Mouse (Mus musculus) neural tube, embryonic 11.5 days (tissue): ENCODE measurements around the gene Lbx1. TPM values are rescaled to one million over a fixed set of nuclear protein-coding genes. Genes with fewer than 3 reads are reported as not detected.

Experiments used
- ATAC-seq: fragments of 200-750 bp; cut with Nextera tagmentation; 2 replicates; pipeline ENCODE4 v1.8.0; 2017; ENCODE audit warnings: moderate number of reproducible peaks, mild to moderate bottlenecking, moderate TSS enrichment, moderate library complexity; ENCODE audit not compliant: insufficient read depth, low FRiP score, low TSS enrichment
- DNase-seq: peaks from one replicate; pipeline ENCODE4 v3.0.0-alpha.2; 2015; ENCODE audit warnings: low spot score
- H3K27ac ChIP-seq: fragments of 300-500 bp; sonication (generic); 2 replicates; pipeline ENCODE4 v1.5.1; 2014; ENCODE audit warnings: low read depth, mild to moderate bottlenecking, low read length
- H3K27me3 ChIP-seq: fragments of 300-500 bp; sonication (generic); 2 replicates; pipeline ENCODE4 v1.6.1; 2014; ENCODE audit warnings: mild to moderate bottlenecking, low read length, mixed read lengths; ENCODE audit not compliant: control insufficient read depth, insufficient read depth
- H3K36me3 ChIP-seq: fragments of 300-500 bp; sonication (generic); 2 replicates; pipeline ENCODE4 v1.6.1; 2014; ENCODE audit warnings: mild to moderate bottlenecking, low read length, moderate library complexity, mixed read lengths; ENCODE audit not compliant: control insufficient read depth, insufficient read depth
- H3K4me1 ChIP-seq: fragments of 300-500 bp; sonication (generic); 2 replicates; pipeline ENCODE4 v1.6.1; 2014; ENCODE audit warnings: low read length, mixed read lengths; ENCODE audit not compliant: control insufficient read depth, insufficient read depth
- H3K4me2 ChIP-seq: fragments of 300-500 bp; sonication (generic); 2 replicates; pipeline ENCODE4 v1.6.1; 2014; ENCODE audit warnings: low read depth, mild to moderate bottlenecking, moderate library complexity
- H3K4me3 ChIP-seq: fragments of 300-500 bp; sonication (generic); 2 replicates; pipeline ENCODE4 v1.5.1; 2014; ENCODE audit warnings: low read depth, low read length
- H3K9ac ChIP-seq: fragments of 300-500 bp; sonication (generic); 2 replicates; pipeline ENCODE4 v1.6.1; 2014; ENCODE audit warnings: mild to moderate bottlenecking, low read length
- H3K9me3 ChIP-seq: fragments of 300-500 bp; sonication (generic); 2 replicates; pipeline ENCODE4 v1.6.1; 2016; ENCODE audit warnings: low read length; ENCODE audit not compliant: control insufficient read depth
- WGBS: fragments of 180-500 bp; shearing (Covaris S2); extraction: QIAGEN DNeasy Blood & Tissue Kit; methylation state at CpG from one replicate; pipeline ENCODE4 v1.1.7; 2014; 5-methylcytosine and 5-hydroxymethylcytosine counted together
- polyA plus RNA-seq: library from polyadenylated mRNA; unstranded; fragments of >200 nt; fragmentation: Nextera tagmentation; extraction: Ambion mirVana; gene quantifications from 2 replicates; pipeline ENCODE4 v1.2.1, GENCODE M21; 2014

Lbx1 gene
- polyA plus RNA-seq, 1 experiment from 2014 or later = 7.7 TPM

DNA sequence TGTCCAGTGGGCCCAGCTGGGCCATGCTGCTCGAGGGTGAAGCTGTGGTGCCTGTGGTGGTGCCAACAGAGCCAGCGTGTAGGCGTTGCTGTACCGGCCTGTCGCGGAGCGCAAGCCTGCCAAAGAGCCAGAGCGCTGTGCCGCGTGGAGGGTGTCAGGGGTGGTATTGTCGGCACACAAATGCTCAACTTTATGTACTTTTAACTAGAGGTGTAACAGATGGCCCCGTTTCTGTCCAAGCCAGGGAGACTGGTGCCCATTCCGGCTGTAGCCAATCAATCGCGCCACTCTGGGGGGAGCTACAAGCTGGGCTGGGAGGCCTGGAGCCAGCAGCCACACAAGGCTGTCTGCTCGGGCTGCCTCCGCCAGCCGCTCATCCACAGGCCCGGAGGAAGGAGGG, 13.1 kb upstream of the Lbx1 start:
- Histone ChIP-seq H3K4me2 (no peak overlapping the region), H3K4me3 (no peak overlapping the region), H3K36me3 (no peaks in the 10 kb centered on the region), H3K27me3 (peaks cover 20% of the 10 kb centered on the region), H3K9me3 (no peaks in the 10 kb centered on the region), H3K9ac (no peak overlapping the region), H3K4me1 (no peaks in the 10 kb centered on the region), H3K27ac (no peak overlapping the region)
- DNase-seq (no peak), ATAC-seq (no peak)
- 78% methylated on average over 19 of the region's 19 CpGs for WGBS

DNA sequence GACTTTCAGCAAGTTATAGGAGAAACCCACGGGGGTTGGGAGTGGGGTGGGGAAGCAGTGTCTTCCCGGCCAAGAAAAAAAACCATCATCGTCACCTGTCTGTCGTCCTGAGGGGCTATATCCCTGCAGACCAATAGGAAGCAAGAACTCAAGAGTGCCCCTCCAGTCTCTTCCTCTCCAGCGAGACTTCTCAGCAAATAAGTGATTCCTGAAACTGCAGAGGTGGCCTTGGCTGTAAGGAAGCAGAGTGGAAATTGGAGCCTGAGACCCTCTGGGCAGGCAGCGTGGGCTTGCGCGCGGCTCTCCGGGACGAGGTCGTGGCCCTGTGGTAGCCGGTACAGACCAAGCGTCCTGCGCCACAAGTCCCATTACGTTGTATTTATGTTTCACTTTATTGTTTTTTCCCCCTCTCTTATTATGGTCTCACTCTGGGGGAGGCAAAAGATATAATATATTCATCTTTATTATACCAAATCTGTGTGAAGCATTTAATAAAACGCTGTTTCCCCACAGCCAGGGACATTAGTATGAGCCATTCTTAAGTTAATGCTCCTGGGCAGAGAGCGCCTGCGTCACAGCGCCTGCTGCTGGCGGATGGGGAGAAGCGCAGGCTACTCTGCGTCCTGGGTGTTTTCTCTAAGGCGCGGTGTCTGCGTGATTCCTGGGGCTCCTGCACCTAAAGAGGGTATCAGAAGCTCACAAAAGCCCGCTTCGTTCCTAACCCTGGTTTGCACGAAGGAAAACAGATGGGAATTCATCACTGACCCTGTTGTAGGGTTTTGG, 8.5 kb upstream of the Lbx1 start:
- WGBS = under 1% methylated on average over 29 of the region's 29 CpGs
- DNase-seq (peak; percentile 64), ATAC-seq (no peak)
- Histone ChIP-seq H3K36me3 (no peaks in the 10 kb centered on the region), H3K4me3 (no peak overlapping the region; the same call in 1 of the 2 replicates), H3K4me1 (no peaks in the 10 kb centered on the region), H3K9ac (no peak overlapping the region), H3K27me3 (peaks cover 65% of the 10 kb centered on the region), H3K9me3 (no peaks in the 10 kb centered on the region), H3K27ac (no peak overlapping the region), H3K4me2 (no peak overlapping the region)

DNA sequence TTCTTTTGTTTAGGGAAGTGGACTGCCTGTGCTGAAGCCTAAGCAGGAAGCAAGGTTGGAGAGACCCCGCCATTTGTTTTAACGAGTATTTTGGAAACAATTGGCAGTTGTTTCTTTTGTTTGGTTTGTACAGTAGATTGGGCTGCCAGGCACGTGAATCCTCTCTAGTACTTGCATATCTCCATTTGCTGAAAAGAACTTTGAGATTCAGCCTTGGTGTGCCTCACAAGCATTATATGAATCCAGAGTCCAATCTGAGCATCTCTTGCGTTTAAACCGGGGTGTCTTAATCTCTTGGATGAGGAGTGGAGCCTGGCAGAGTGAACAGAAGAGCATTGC, 7.6 kb upstream of the Lbx1 start:
- Histone ChIP-seq H3K4me3 (no peak overlapping the region), H3K27me3 (peaks cover 73% of the 10 kb centered on the region), H3K9me3 (no peaks in the 10 kb centered on the region), H3K27ac (no peak overlapping the region), H3K9ac (no peak overlapping the region), H3K4me2 (no peak overlapping the region), H3K36me3 (no peaks in the 10 kb centered on the region), H3K4me1 (no peaks in the 10 kb centered on the region)
- 3% methylated on average over 5 of the region's 5 CpGs for WGBS
- DNase-seq (no peak), ATAC-seq (no peak)

- H3K9me3 ChIP-seq = no peaks in the 10 kb centered on the region
- DNase-seq (no peak), ATAC-seq (no peak)
- H3K27ac ChIP-seq = no peak overlapping the region
- 2% methylated on average over 23 of the region's 23 CpGs for WGBS
- no peak overlapping the region for H3K4me2 ChIP-seq
- peaks cover 80% of the 10 kb centered on the region for H3K27me3 ChIP-seq
- no peaks in the 10 kb centered on the region for H3K36me3 ChIP-seq
- H3K4me3 ChIP-seq = no peak overlapping the region
- H3K9ac ChIP-seq = no peak overlapping the region
- no peaks in the 10 kb centered on the region for H3K4me1 ChIP-seq
Observed at GRCm38 (mm10) chr19:45242348-45243263, 7.0 kb upstream of the Lbx1 start.

DNA sequence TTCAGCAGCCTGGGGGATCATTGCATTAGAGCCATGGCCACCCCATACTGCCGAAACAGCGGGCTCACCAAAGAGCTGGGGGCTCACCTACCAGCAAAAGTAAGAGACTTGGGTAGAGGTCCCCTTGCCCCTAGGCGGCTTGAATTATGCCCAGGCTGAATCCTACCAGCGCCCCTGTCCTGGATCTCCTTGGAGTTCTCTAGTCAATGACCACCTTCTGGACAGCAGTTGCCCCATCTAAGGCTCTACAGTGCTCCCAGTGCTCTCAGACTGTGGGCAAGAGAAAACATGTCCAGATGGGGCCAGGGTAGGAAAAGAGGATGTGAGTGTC, 6.4 kb upstream of the Lbx1 start:
- Histone ChIP-seq H3K27me3 (peaks cover 86% of the 10 kb centered on the region), H3K4me3 (no peak overlapping the region), H3K9me3 (no peaks in the 10 kb centered on the region), H3K4me1 (no peaks in the 10 kb centered on the region), H3K4me2 (no peak overlapping the region), H3K36me3 (no peaks in the 10 kb centered on the region), H3K9ac (no peak overlapping the region), H3K27ac (no peak overlapping the region)
- no peak for DNase-seq
- 11% methylated on average over 4 of the region's 4 CpGs for WGBS
- ATAC-seq = no peak

- Histone ChIP-seq H3K9ac (no peak overlapping the region), H3K27ac (no peak overlapping the region), H3K27me3 (peaks cover 99% of the 10 kb centered on the region), H3K9me3 (no peaks in the 10 kb centered on the region), H3K36me3 (no peaks in the 10 kb centered on the region), H3K4me1 (no peaks in the 10 kb centered on the region), H3K4me2 (no peak overlapping the region), H3K4me3 (no peak overlapping the region)
- DNase-seq = peak; percentile 9
- ATAC-seq = no peak
- WGBS = 3% methylated on average over 2 of the region's 2 CpGs
Observed at GRCm38 (mm10) chr19:45240026-45240425, 4.4 kb upstream of the Lbx1 start.

- no peak for DNase-seq
- peaks cover 99% of the 10 kb centered on the region for H3K27me3 ChIP-seq
- H3K4me3 ChIP-seq = no peak overlapping the region
- no peaks in the 10 kb centered on the region for H3K4me1 ChIP-seq
- 0% methylated on average over 1 of the region's 1 CpGs for WGBS
- no peak for ATAC-seq
- H3K27ac ChIP-seq = no peak overlapping the region
- H3K9ac ChIP-seq = no peak overlapping the region
- no peaks in the 10 kb centered on the region for H3K9me3 ChIP-seq
- H3K4me2 ChIP-seq = no peak overlapping the region
- H3K36me3 ChIP-seq = no peaks in the 10 kb centered on the region
Observed at GRCm38 (mm10) chr19:45239191-45239590, 3.6 kb upstream of the Lbx1 start.

DNA sequence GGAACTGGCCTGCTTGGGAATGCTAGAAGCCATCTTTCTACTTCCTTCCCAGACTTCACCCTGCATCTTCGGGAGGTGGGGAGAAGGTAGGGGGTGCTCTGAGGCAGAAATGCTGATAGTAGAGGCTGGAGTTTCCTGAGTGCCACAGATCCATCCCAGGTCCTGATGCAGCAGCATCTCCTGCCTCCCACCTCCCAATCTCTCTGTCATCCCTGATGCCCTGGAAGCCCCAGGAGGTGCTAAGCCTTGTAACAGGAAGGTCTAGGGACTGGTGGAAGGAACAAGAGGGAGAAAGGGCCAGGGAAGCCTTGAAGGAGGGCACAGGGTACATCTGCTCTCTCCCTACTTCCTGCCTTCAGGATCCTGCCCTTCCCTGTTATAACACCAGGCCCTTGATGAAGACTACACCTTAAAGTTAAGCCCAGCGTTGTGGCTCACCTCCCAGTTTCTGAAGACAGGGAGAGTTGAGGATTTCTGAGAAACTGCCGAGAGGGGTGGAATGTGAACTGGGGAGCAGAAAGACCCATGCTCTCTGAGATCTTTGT, 2.1 kb upstream of the Lbx1 start:
- Histone ChIP-seq H3K4me3 (no peak overlapping the region), H3K27ac (no peak overlapping the region), H3K9me3 (no peaks in the 10 kb centered on the region), H3K9ac (no peak overlapping the region), H3K27me3 (peaks cover 98% of the 10 kb centered on the region), H3K4me2 (peak overlapping the region; percentile 0; the same call in 1 of the 2 replicates), H3K36me3 (no peaks in the 10 kb centered on the region), H3K4me1 (no peaks in the 10 kb centered on the region)
- WGBS = 2% methylated on average over 3 of the region's 3 CpGs
- DNase-seq (no peak), ATAC-seq (no peak)
